Comparison of ENCODE assay signal across 8 mouse cellular contexts in genomic region chr10:70287825-70288235, GRCm38 (mm10). TPM values are rescaled to one million over a fixed set of nuclear protein-coding genes. Genes with fewer than 3 reads are reported as not detected.
A peak's percentile ranks its signal among the peaks of the same experiment; 100 is the strongest.
DNase-seq lines count a peak whose midpoint lies in the region; ATAC-seq and TF ChIP-seq lines count a peak whose summit lies in the region.

No protein-coding gene starts in this region.

- H3K27me3 ChIP-seq in forebrain, postnatal 0 days (ENCODE audit: insufficient read depth, low read length) = no peaks in the 10 kb centered on the region
- H3K27me3 ChIP-seq in forebrain, embryonic 11.5 days (ENCODE audit: control insufficient read depth, insufficient read depth, low read length) = no peaks in the 10 kb centered on the region
- H3K27me3 ChIP-seq in heart, embryonic 16.5 days (ENCODE audit: control insufficient read depth, insufficient read depth, low read length) = no peaks in the 10 kb centered on the region

- no peak overlapping the region for H3K9ac ChIP-seq in forebrain, postnatal 0 days
- no peak overlapping the region for H3K9ac ChIP-seq in forebrain, embryonic 11.5 days (ENCODE audit: low read length)
- no peak overlapping the region for H3K9ac ChIP-seq in heart, embryonic 16.5 days (ENCODE audit: low read length)

- no peaks in the 10 kb centered on the region for H3K4me1 ChIP-seq in forebrain, postnatal 0 days (ENCODE audit: insufficient read depth)
- H3K4me1 ChIP-seq in forebrain, embryonic 11.5 days (replicated peaks; ENCODE audit: control insufficient read depth, insufficient read depth, low read length) = no peaks in the 10 kb centered on the region
- H3K4me1 ChIP-seq in heart, embryonic 16.5 days (ENCODE audit: control insufficient read depth, insufficient read depth, low read length) = peaks cover 5% of the 10 kb centered on the region; the same call in 1 of the 2 replicates

- H3K4me2 ChIP-seq in forebrain, postnatal 0 days (ENCODE audit: low read depth) = no peak overlapping the region
- H3K4me2 ChIP-seq in forebrain, embryonic 11.5 days (ENCODE audit: low read depth, low read length, severe bottlenecking) = no peak overlapping the region
- H3K4me2 ChIP-seq in heart, embryonic 16.5 days (ENCODE audit: low read depth, low read length) = peak overlapping the region; percentile 44

- no peak; the same call in 1 of the 2 replicates for ATAC-seq in forebrain, postnatal 0 days
- no peak for ATAC-seq in forebrain, embryonic 11.5 days (replicated peaks; ENCODE audit: low FRiP score)
- ATAC-seq in heart, embryonic 16.5 days (replicated peaks; ENCODE audit: extremely low read depth, insufficient read depth, low FRiP score) = no peak
- ATAC-seq in inflammation-experienced regulatory T-cells, adult 6 months = no peak

- H3K36me3 ChIP-seq in forebrain, postnatal 0 days (ENCODE audit: insufficient read depth) = no peaks in the 10 kb centered on the region
- no peaks in the 10 kb centered on the region for H3K36me3 ChIP-seq in forebrain, embryonic 11.5 days (ENCODE audit: control insufficient read depth, insufficient read depth, low read length)
- H3K36me3 ChIP-seq in heart, embryonic 16.5 days (ENCODE audit: control insufficient read depth, insufficient read depth) = no peaks in the 10 kb centered on the region

- no peak for TF ChIP-seq CTCF in forebrain, postnatal 0 days (IDR thresholded peaks at IDR 0.05; ENCODE audit: low read depth)

- H3K4me3 ChIP-seq in forebrain, postnatal 0 days (ENCODE audit: low read depth, low read length) = no peak overlapping the region
- no peak overlapping the region for H3K4me3 ChIP-seq in forebrain, embryonic 11.5 days (ENCODE audit: low read depth, low read length)
- H3K4me3 ChIP-seq in heart, embryonic 16.5 days (ENCODE audit: low read length) = no peak overlapping the region

- 29% methylated on average over 9 of the region's 9 CpGs for WGBS in forebrain, postnatal 0 days
- 41% methylated on average over 9 of the region's 9 CpGs for WGBS in forebrain, embryonic 11.5 days
- 30% methylated on average over 9 of the region's 9 CpGs for whole genome bisulfite sequencing in heart, embryonic 16.5 days

- peak; percentile 27 for DNase-seq in forebrain, postnatal 0 days
- DNase-seq in forebrain, embryonic 11.5 days (ENCODE audit: low spot score) = no peak
- DNase-seq in ZHBTc4 (ENCODE audit: low read depth, low spot score) = peak; percentile 68
- peak; percentile 71 to 81 for DNase-seq in kidney, postnatal 36 days
- peak; percentile 39 for DNase-seq in mesoderm, embryonic 11.5 days (ENCODE audit: low read depth, low spot score)
- no peak for DNase-seq in right cerebral cortex, postnatal 4 days

- no peak overlapping the region for H3K27ac ChIP-seq in forebrain, postnatal 0 days (ENCODE audit: low read depth, low read length)
- no peak overlapping the region for H3K27ac ChIP-seq in forebrain, embryonic 11.5 days (ENCODE audit: low read depth, low read length)
- H3K27ac ChIP-seq in heart, embryonic 16.5 days (ENCODE audit: low read length) = no peak overlapping the region

- H3K9me3 ChIP-seq in forebrain, postnatal 0 days (ENCODE audit: low read length) = no peaks in the 10 kb centered on the region
- no peaks in the 10 kb centered on the region; the same call in 1 of the 2 replicates for H3K9me3 ChIP-seq in forebrain, embryonic 11.5 days (ENCODE audit: control insufficient read depth, low read length)
- H3K9me3 ChIP-seq in heart, embryonic 16.5 days (replicated peaks; ENCODE audit: control insufficient read depth, low read length) = peaks cover 4% of the 10 kb centered on the region; the same call in 1 of the 2 replicates

RNA-seq across cellular contexts. Expression of gene Slc16a9, which starts 42.9 kb away (rescaled TPM):
- total RNA-seq in forebrain, postnatal 0 days (2014; rRNA removed) = 6.1 and 6.5 TPM in 2 replicates
- polyA plus RNA-seq in forebrain, postnatal 0 days (2015; fragmentation: Nextera tagmentation; extraction: Ambion mirVana) = 2.5 and 2.6 TPM in 2 replicates
- polyA plus RNA-seq in forebrain, embryonic 11.5 days (2014; fragmentation: Nextera tagmentation; extraction: Ambion mirVana) = 0.25 and 0.29 TPM in 2 replicates
- 0.47 and 1.1 TPM in 2 replicates for polyA plus RNA-seq in heart, embryonic 16.5 days (2015; fragmentation: Nextera tagmentation; extraction: Ambion mirVana)
- not detected for polyA plus RNA-seq in inflammation-experienced regulatory T-cells, adult 6 months (2017; shearing (Covaris generic))

Comparison
In these comparisons a context has a peak if more than half of its experiments do, and no peak if none do; other contexts are left out.
1. DNase-seq: peak in forebrain, postnatal 0 days (single experiment), ZHBTc4 (single experiment), kidney, postnatal 36 days (2 of 2) and mesoderm, embryonic 11.5 days (single experiment); none in forebrain, embryonic 11.5 days (single experiment) and right cerebral cortex, postnatal 4 days (single experiment).